Mouse (Mus musculus) cerebellum, adult 9-11 months (tissue): ENCODE data around the gene Rad51d.
A peak's percentile ranks its signal among the peaks of the same experiment; 100 is the strongest.
"Not testable (repeated sequence)": the region's sequence is repeated elsewhere in the genome, so short reads cannot be mapped to it uniquely, and the experiment has no call there.

Source experiments
- DNase-seq: peaks from one replicate; pipeline ENCODE4 v3.0.0; 2022

Gene Rad51d

GRCm38 (mm10) chr11:82854111-82854510 lies 36.3 kb downstream of the Rad51d start:
- no peak for DNase-seq

DNA sequence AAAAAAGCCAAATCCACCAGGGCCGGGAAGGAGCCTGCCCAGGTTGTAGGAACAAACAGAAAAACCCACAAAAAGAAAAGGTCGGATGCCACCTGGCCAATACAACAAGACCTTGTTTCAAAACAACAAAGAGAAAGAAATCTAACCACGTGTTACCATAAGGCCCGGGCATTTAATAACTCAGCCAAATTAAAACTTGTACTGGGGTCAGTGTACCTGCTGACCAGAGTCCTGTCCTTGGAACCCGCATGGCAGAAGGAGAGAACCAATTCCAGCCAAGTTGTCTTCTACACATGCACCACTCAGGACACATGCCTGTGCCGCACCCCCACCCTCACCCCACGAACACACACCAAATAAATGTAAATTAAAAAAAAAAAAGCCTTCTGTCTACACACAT lies 37.5 kb downstream of the Rad51d start:
- no peak for DNase-seq

- no peak for DNase-seq
Measured at GRCm38 (mm10) chr11:82852540-82852939, 37.9 kb downstream of the Rad51d start.

- no peak for DNase-seq
Measured at GRCm38 (mm10) chr11:82852115-82852514, 38.3 kb downstream of the Rad51d start.

DNA sequence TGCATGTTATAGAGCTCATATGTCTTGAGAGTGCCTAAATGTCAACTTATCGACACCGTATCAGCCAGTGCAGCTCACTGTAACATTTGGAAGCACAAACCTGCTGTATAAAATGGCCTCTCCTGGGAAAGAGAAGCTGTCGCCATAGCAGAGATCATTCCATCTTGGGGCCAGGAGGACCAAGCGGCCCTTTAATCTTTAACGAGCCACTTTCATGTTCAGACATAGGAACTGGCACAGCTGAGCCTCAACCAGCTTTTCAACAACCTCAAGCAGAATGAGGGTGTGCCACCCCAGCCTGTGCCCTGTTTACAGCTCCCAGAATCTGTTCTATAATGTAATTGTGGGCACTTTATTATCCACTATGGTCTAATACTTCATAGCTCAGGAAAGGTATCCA lies 40.2 kb downstream of the Rad51d start:
- DNase-seq = no peak

- DNase-seq = no peak
Measured at GRCm38 (mm10) chr11:82847571-82848000, 42.8 kb downstream of the Rad51d start.

DNA sequence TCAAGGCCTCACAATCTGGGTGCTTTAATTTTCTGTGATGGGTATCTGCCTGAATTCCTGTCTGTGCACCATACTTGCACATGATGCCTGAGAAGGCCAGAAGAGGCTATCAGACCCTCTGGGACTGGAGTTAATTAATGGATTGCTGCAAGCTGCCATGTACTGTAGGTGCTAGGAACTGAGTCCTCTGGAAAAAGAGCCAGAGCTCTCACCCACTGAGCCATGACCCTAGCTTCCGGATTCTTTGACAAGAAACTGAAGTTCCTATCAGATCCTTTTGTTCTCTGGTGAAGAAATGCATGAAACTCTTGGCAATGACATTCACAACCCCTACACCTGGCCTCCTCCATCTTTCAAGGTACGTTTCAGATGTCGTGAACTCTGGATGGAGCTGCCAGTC lies 43.5 kb downstream of the Rad51d start:
- DNase-seq = no peak

DNA sequence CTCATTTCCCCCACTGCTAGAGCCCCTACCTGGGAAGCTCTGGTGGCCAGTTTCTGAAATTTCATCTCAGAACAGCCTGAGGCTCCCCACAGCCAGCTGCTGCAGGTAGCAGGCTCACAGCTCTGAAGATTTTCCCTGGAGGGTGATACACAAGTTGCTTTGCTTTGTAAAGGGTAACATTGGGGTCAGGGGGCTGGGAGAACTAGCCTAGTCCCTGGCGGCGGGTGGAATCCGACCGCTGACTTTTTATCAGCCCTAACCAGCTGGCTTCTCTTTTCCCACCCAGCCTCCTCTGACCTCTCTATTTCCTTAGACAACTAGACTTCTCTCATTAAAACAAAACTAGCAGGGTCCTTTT lies 44.4 kb downstream of the Rad51d start:
- no peak for DNase-seq

DNA sequence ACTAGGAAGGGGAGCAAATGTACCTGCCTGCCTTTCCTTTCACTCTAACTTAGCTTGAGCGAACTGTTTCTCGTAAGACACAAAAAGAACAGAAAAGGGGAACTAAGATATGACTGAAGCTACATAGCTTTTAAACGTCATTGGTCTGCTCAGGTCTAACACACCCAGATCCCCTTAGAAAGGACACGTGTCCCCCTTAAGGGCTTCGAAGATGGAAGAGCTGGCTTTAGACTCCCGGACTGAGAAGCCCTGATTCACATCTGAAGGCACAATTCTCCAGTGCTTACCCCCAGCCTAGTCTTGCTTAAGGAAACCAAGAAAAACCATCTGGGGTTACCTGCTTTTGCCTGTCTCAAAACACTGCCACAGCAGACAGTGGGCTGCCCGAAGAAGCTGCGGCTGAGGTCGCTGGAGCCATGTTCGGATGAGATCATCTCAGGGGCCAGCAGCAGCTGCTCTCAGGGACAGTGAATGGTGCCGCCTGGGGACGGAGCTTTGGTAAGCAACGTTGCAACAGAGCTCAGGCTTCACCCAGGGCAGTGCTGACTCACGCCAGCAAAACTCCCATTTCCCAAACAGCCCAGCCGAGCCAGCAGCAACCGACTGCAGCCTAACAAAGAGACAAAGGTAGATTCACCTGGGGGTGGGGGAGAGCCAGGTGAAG lies 44.9 kb downstream of the Rad51d start:
- DNase-seq = peak; percentile 39

DNA sequence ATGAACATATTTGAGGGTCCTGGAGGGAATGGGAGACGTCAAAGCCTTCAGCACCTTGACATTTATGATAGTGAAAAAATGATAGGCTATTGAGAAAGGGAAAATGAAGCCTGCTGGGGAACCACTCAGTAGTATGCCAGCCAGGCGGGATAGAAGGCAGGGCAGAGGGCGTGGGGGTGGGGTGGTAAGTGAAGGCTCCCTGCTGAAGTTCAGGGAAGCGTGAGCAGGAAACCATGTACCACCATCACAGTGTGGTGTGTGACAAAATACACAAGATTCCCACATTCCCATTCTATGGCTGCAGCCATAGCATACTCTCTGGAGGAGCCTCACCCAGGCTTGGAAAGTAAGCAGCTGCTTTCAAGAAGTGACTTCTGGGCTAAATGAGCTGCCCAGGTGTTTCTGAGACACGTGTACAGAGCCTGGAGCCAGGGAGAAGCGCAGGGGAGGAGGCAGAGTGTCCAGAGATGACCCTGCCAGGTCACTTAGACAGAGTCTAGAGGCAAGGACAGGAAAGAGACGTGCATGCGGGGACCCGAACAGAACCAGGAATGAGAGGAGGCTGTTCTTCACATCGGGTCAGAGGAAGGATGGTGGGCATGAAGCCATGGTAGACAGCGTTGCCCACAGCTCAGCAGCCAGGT lies 45.5 kb downstream of the Rad51d start:
- no peak for DNase-seq

GRCm38 (mm10) chr11:82838511-82838910 lies 51.9 kb downstream of the Rad51d start:
- no peak for DNase-seq

- DNase-seq = no peak
Measured at GRCm38 (mm10) chr11:82837848-82838247, 52.6 kb downstream of the Rad51d start.

GRCm38 (mm10) chr11:82837192-82837591 lies 53.2 kb downstream of the Rad51d start:
- DNase-seq = no peak

DNA sequence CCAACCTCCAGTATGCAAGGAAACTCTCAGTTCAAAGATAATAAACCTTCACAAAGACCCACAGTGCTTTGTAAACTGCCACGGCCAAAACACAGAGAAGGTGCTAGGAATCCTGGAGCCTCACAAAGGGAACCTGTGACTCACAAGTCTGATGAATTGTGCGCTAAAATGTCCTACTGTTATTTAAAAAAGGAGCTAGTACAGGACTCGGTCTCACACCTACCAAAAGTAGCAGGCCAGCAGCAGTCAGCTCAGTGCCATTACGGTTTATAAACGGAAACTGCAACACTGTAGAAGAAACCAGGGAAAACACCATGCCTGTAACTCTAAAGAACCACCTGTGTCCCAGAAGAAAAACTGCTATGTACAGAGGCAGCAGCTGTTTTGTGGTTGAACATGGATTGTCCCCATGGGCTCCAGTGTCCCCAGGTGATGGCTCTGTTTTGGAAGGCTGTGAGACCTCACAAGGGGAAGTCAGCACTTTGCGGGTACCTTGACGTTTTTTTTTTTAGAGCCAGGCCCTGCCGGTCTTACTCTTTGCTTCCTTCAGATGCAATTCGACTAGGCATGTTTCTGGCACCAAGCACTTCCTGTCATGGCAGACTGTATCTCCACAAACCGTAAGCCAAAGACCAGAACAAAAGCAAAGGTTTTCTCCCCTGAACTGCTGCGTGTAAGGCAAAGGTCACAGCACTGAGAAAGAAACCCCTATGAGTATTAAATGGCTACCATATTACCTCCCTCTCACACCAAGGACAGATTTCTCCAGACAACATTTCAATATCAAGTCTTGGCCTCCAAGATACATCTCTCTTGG lies 54.6 kb downstream of the Rad51d start:
- no peak for DNase-seq

GRCm38 (mm10) chr11:82834359-82834758 lies 56.1 kb downstream of the Rad51d start:
- DNase-seq = not testable (repeated sequence)

DNA sequence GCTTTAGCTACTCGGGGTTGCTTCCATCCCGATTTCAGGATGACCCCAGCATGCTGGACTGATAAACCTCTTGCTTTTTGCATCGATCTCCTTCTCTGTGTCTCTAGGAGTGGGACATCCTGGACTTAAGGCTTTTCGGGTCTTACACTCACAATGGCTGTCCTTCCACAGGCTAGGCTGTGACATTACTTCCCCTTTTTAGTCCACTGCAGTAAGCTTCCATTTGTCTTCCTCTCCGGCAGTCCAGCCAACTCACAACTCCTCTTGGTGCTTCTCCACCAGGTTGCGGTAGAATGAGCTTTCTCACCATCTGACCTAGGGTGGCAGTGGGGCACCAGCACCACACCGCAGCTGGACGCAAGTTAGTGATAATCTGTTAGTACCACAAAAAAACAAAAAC lies 56.5 kb downstream of the Rad51d start:
- DNase-seq = no peak

DNA sequence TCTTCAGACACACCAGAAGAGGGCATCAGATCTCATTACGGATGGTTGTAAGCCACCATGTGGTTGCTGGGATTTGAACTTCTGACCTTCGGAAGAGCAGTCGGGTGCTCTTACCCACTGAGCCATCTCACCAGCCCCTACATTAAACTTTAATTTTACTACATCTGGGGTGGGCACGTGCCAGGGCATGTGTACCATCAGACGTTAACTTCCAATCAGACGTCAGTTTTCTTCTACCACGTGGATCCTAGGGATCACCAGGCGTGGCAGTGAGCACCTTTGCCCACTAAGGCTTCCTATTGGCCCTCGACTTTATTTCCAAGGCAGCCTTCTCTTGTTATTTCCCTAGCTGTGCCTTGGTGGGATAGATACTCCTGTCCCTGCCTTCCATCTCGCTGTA lies 58.0 kb downstream of the Rad51d start:
- DNase-seq = not testable (repeated sequence)

DNA sequence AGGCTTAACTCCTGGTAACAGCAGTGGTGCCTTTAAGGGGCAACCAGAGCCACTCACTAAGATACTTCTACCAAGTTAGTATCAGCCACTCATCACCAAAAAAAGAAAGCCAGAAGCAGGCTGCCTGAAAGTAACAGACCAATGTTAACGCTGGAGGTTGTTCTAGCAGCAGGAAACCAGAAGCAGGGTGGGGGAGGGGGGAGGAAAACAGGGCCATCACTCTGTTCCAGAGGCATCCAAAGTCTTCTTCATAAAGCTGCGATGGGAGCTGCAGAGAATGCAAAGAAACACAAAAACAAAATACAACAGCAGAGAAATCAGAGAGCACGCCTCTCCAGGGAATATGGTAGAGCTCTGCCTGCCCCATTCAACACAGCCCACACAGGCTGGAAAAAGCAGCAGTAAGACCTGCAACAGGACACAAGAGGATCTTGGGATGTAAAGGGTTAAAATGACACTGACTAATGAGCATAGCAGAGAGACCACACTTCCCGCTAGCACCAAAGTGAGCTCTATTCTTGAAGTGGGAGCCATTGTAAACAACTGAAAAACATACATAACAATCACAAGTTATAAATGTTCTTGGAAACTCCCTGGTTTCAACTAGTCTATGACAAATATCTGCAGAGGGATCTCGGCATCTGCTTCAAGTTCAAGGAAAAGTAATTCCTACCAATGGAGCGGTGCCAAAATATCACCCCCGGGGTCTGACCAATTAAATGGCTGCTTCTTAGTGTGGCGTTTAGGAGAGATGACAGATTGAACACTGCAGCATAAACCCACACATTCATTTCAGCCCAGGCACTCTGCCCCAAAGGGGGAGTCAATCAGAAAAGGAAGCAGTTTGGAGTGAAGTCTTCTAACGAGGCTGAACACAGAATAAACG lies 59.2 kb downstream of the Rad51d start:
- DNase-seq = no peak

DNA sequence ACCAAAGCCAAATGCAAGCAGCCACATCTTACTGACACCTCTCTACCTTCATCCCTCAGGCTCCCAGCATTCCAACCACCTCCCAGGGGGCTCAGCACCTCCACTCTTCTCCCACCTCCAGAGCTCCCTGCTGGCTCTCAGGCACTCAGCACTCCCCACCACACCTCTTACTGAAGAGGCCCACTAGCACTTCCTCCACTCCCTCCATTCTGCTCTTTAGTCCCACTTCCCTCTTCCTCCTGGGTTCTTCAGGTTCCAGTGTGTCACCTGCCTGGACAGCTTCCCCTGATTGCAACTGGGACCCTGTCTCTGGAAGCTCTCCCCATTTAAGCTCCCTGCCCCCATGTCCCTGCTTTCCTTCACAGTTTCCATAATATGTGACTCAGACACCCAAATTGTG lies 63.6 kb downstream of the Rad51d start:
- no peak for DNase-seq
